Mouse (Mus musculus) ES-E14 (cell line): ENCODE data around the gene Acsm5. TPM values are rescaled to one million over a fixed set of nuclear protein-coding genes. Genes with fewer than 3 reads are reported as not detected.

Experiments used
- DNase-seq: peaks from one replicate; pipeline ENCODE4 v3.0.0-alpha.2; 2013; ENCODE audit warnings: low read depth, low spot score
- H3K27ac ChIP-seq: 2 replicates; pipeline ENCODE4 v1.5.1; 2012; ENCODE audit warnings: low read depth, mild to moderate bottlenecking, low read length, moderate library complexity, mixed read lengths; ENCODE audit not compliant: poor library complexity, insufficient read depth, severe bottlenecking
- H3K36me3 ChIP-seq: 2 replicates; pipeline ENCODE4 v1.6.1; 2012; ENCODE audit warnings: mild to moderate bottlenecking, low read length, moderate library complexity, mixed read lengths; ENCODE audit not compliant: control insufficient read depth, poor library complexity, insufficient read depth, severe bottlenecking
- H3K4me1 ChIP-seq, 2 experiments: fragments of 150-350 bp in 1 of 2; sonication (generic) in 1 of 2; 2 replicates each; pipeline ENCODE4 v1.6.1; 2012; ENCODE audit warnings: low read length in 2 of 2, mild to moderate bottlenecking in 1 of 2, mixed read lengths in 1 of 2; ENCODE audit not compliant: control insufficient read depth in 2 of 2, insufficient read depth in 2 of 2, poor library complexity in 1 of 2
- H3K4me3 ChIP-seq, 2 experiments: fragments of 150-350 bp in 1 of 2; sonication (generic) in 1 of 2; 2 replicates each; pipeline ENCODE4 v1.5.1; 2012; ENCODE audit warnings: low read length in 2 of 2, low read depth in 1 of 2, mild to moderate bottlenecking in 1 of 2, mixed read lengths in 1 of 2; ENCODE audit not compliant: insufficient read depth in 1 of 2, poor library complexity in 1 of 2, severe bottlenecking in 1 of 2
- H3K9ac ChIP-seq: 2 replicates; pipeline ENCODE4 v1.6.1; 2012; ENCODE audit warnings: low read depth, mild to moderate bottlenecking, low read length, mixed read lengths; ENCODE audit not compliant: poor library complexity, insufficient read depth, severe bottlenecking
- H3K9me3 ChIP-seq: fragments of 150-350 bp; sonication (generic); 2 replicates; pipeline ENCODE4 v1.6.1; 2012; ENCODE audit warnings: low read depth, mild to moderate bottlenecking, low read length; ENCODE audit not compliant: control insufficient read depth, insufficient read depth
- CHD2 ChIP-seq: IDR thresholded peaks from 2 replicates; pipeline ENCODE4 v1.6.1; 2014; ENCODE audit warnings: mild to moderate bottlenecking, low read depth, low read length, inconsistent platforms
- HCFC1 ChIP-seq: IDR thresholded peaks from 2 replicates; pipeline ENCODE4 v1.6.1; 2012; ENCODE audit warnings: low read length, inconsistent platforms, borderline replicate concordance; ENCODE audit not compliant: insufficient read depth
- MAFK ChIP-seq: IDR thresholded peaks from 2 replicates; pipeline ENCODE4 v1.6.1; 2014; ENCODE audit warnings: mild to moderate bottlenecking, low read depth, low read length, inconsistent platforms; ENCODE audit not compliant: insufficient read depth
- ZC3H11A ChIP-seq: IDR thresholded peaks from 2 replicates; pipeline ENCODE4 v1.6.1; 2012; ENCODE audit warnings: low read depth, mild to moderate bottlenecking, inconsistent platforms, low read length, borderline replicate concordance
- ZNF384 ChIP-seq: IDR thresholded peaks from 2 replicates; pipeline ENCODE4 v1.6.1; 2012; ENCODE audit warnings: low read depth, low read length, inconsistent platforms
- in situ Hi-C, 2 experiments: fragments of 600-800 bp; cut with MboI; formaldehyde crosslinking; loops; one replicate each; pipeline ENCODE4 v1.15.1; 2025; ENCODE audit warnings: low sequenced_read_pairs in 2 of 2, inconsistent platforms in 1 of 2; ENCODE audit not compliant: unreplicated experiment in 2 of 2
- total RNA-seq: library from RNA; depleted of rRNA; stranded (reverse); fragments of 300-350 nt; gene quantifications from 2 replicates; pipeline ENCODE4 v1.2.3, GENCODE M21; 2012

The Acsm5 gene
- total RNA-seq, 1 experiment, result not detected

- TF ChIP-seq MAFK (no peak), HCFC1 (no peak), CHD2 (no peak), ZNF384 (no peak), ZC3H11A (no peak)
- H3K27ac ChIP-seq, result no peak overlapping the region
- H3K9me3 ChIP-seq, result no peaks in the 10 kb centered on the region
- DNase-seq, result no peak
- no peaks in the 10 kb centered on the region for H3K36me3 ChIP-seq
- H3K9ac ChIP-seq, result no peak overlapping the region
- H3K4me1 ChIP-seq, result no peaks in the 10 kb centered on the region
- H3K4me3 ChIP-seq, result no peak overlapping the region
- in situ Hi-C loops, result no loop called here
Measured at GRCm38 (mm10) chr7:119490041-119490780, 29.1 kb upstream of the Acsm5 start.

DNA sequence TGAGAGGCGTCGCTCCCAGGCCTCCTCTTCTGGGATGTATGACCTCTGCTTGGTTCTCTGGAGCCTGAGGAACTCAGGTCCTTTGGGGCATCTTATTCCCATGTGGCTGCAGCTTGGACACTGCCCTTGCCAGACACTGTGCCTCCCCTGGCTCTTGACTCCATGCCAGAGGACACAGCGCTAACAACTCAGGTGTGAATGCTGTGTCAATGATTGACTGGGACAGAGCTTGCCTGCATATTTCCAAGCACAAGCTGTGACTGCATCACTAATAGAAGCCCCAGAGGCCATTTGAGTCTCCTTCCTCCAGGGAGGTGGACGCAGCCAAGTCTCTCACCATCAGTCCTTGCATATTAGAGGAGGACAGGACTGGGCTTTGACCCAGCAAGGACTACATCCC, 8.1 kb upstream of the Acsm5 start:
- no peak overlapping the region for H3K27ac ChIP-seq
- H3K36me3 ChIP-seq, result no peaks in the 10 kb centered on the region
- H3K9me3 ChIP-seq, result no peaks in the 10 kb centered on the region
- in situ Hi-C loops, result loop anchor here in 1 of 2 experiments (10.0 kb wide), 1 partner anchor 496 kb away; no protein-coding TSS in a partner anchor
- no peak overlapping the region for H3K9ac ChIP-seq
- no peaks in the 10 kb centered on the region for H3K4me1 ChIP-seq
- DNase-seq, result no peak
- no peak overlapping the region for H3K4me3 ChIP-seq
- TF ChIP-seq ZNF384 (no peak), ZC3H11A (no peak), MAFK (no peak), HCFC1 (no peak), CHD2 (no peak)

- peak; percentile 52 for DNase-seq
- no peaks in the 10 kb centered on the region for H3K4me1 ChIP-seq
- no peak overlapping the region for H3K4me3 ChIP-seq
- H3K27ac ChIP-seq, result no peak overlapping the region
- TF ChIP-seq MAFK (no peak), ZNF384 (no peak), HCFC1 (no peak), ZC3H11A (no peak)
- no peaks in the 10 kb centered on the region for H3K36me3 ChIP-seq
- no peak overlapping the region for H3K9ac ChIP-seq
- in situ Hi-C loops, result loop anchor here in 1 of 2 experiments (10.0 kb wide), 1 partner anchor 498 kb away; no protein-coding TSS in a partner anchor
- no peaks in the 10 kb centered on the region for H3K9me3 ChIP-seq
Measured at GRCm38 (mm10) chr7:119513056-119513455, 6.2 kb upstream of the Acsm5 start.

- Histone ChIP-seq H3K4me1 (no peaks in the 10 kb centered on the region), H3K36me3 (no peaks in the 10 kb centered on the region), H3K9me3 (no peaks in the 10 kb centered on the region), H3K4me3 (no peak overlapping the region), H3K9ac (no peak overlapping the region), H3K27ac (no peak overlapping the region)
- in situ Hi-C loops, result loop anchor here in 1 of 2 experiments (10.0 kb wide), 1 partner anchor 501 kb away; no protein-coding TSS in a partner anchor
- DNase-seq, result peak; percentile 20
- TF ChIP-seq ZC3H11A (peak; percentile 32; the same call in 1 of the 2 replicates), HCFC1 (no peak)
Measured at GRCm38 (mm10) chr7:119515492-119516271, 3.6 kb upstream of the Acsm5 start.
